ENCODE assay signal across 25 mouse cellular contexts in genomic region chr19:46890657-46891056, GRCm38 (mm10).
"Had no signal": no experiment of that assay in that cellular context is flagged by ENCODE, and none has a peak within 500 bp of the region (broad histone marks: within the 10 kb centered on the region; RNA-seq: fewer than 3 reads in every experiment).

No protein-coding gene starts in this region.

- ATAC-seq: hindbrain, postnatal 0 days; intestine, embryonic 16.5 days had no signal

- H3K4me1 ChIP-seq: heart, embryonic 15.5 days; hindbrain, embryonic 13.5 days; hindbrain, embryonic 15.5 days; kidney, embryonic 15.5 days; limb, embryonic 10.5 days; limb, embryonic 12.5 days had no signal

- DNase-seq: gastrocnemius, adult 2 months; gastrocnemius, postnatal 10 days; gastrocnemius, postnatal 36 days; heart, postnatal 14 days; heart, postnatal 36 days; kidney, adult 11 months; kidney, adult 2 months; kidney, adult 9 months; kidney, postnatal 14 days; kidney, postnatal 4 days; layer of hippocampus, adult 9-11 months; liver; liver, embryonic 13.5 days had no signal

- H3K9me3 ChIP-seq: heart, embryonic 13.5 days; heart, embryonic 15.5 days; hindbrain, embryonic 13.5 days; hindbrain, embryonic 15.5 days; kidney, embryonic 15.5 days; limb, embryonic 10.5 days; limb, embryonic 12.5 days; liver, embryonic 13.5 days had no signal

- H3K27me3 ChIP-seq: heart, embryonic 13.5 days; heart, embryonic 15.5 days; hindbrain, embryonic 13.5 days; hindbrain, embryonic 15.5 days; kidney, embryonic 15.5 days; limb, embryonic 12.5 days; liver, embryonic 13.5 days had no signal

- H3K27ac ChIP-seq: gastrocnemius, adult 2 months; heart, adult 2 months; heart, embryonic 13.5 days; heart, embryonic 15.5 days; hindbrain, embryonic 13.5 days; hindbrain, embryonic 15.5 days; hindbrain, postnatal 0 days; kidney, embryonic 15.5 days; kidney, postnatal 0 days; left cerebral cortex, adult 2 months; limb, embryonic 10.5 days; limb, embryonic 12.5 days; liver, embryonic 13.5 days had no signal

- H3K4me3 ChIP-seq: gastrocnemius, adult 2 months; heart, adult 2 months; heart, embryonic 13.5 days; heart, embryonic 15.5 days; hindbrain, embryonic 13.5 days; hindbrain, embryonic 15.5 days; kidney, embryonic 15.5 days; left cerebral cortex, adult 2 months; limb, embryonic 10.5 days; limb, embryonic 12.5 days; liver, embryonic 13.5 days had no signal
